In genomic region chr2:91119061-91119460, GRCm38 (mm10) we compare ENCODE assay signal across 19 mouse cellular contexts. TPM values are rescaled to one million over a fixed set of nuclear protein-coding genes. Genes with fewer than 3 reads are reported as not detected.
DNase-seq lines count a peak whose midpoint lies in the region; ATAC-seq lines count a peak whose summit lies in the region.
"Had no signal": no experiment of that assay in that cellular context is flagged by ENCODE, and none has a peak within 500 bp of the region (broad histone marks: within the 10 kb centered on the region; RNA-seq: fewer than 3 reads in every experiment).

No protein-coding gene starts in this region.

- H3K36me3 ChIP-seq in heart, embryonic 15.5 days = peaks cover 13% of the 10 kb centered on the region; the same call in 1 of the 2 replicates
- H3K36me3 ChIP-seq: forebrain, embryonic 12.5 days; hindbrain, embryonic 15.5 days; midbrain, embryonic 12.5 days had no signal

- H3K4me1 ChIP-seq in heart, embryonic 15.5 days (replicated peaks) = peaks cover 44% of the 10 kb centered on the region

- DNase-seq in heart, postnatal 25 days (ENCODE audit: low spot score) = no peak
- DNase-seq in cerebellum, adult 11-12 months = peak; percentile 90
- peak; percentile 88 for DNase-seq in cerebellum, adult 9-10 months
- DNase-seq in spleen, postnatal 14 days (ENCODE audit: low spot score in 2 of 2) = no peak
- DNase-seq in right cerebral cortex, postnatal 25 days = no peak
- DNase-seq: adrenal gland, postnatal 36 days; gastrocnemius, postnatal 36 days; layer of hippocampus, postnatal 36 days; lung, adult 18-20 months; lung, postnatal 4 days had no signal

- H3K9me3 ChIP-seq in heart, embryonic 15.5 days (replicated peaks) = no peaks in the 10 kb centered on the region
- H3K9me3 ChIP-seq: forebrain, embryonic 12.5 days; hindbrain, embryonic 15.5 days; midbrain, embryonic 12.5 days had no signal

- peak overlapping the region; percentile 71 for H3K4me2 ChIP-seq in heart, embryonic 15.5 days
- H3K4me2 ChIP-seq: forebrain, embryonic 12.5 days; hindbrain, embryonic 15.5 days; midbrain, embryonic 12.5 days had no signal

- H3K27ac ChIP-seq in heart, embryonic 15.5 days = peak overlapping the region; percentile 93
- H3K27ac ChIP-seq: forebrain, embryonic 12.5 days; hindbrain, embryonic 15.5 days; kidney, postnatal 0 days; midbrain, embryonic 12.5 days had no signal

- peak overlapping the region; percentile 82 for H3K9ac ChIP-seq in heart, embryonic 15.5 days
- H3K9ac ChIP-seq: forebrain, embryonic 12.5 days; hindbrain, embryonic 15.5 days; midbrain, embryonic 12.5 days had no signal

- peak overlapping the region; percentile 67 for H3K4me3 ChIP-seq in heart, embryonic 15.5 days
- H3K4me3 ChIP-seq: forebrain, embryonic 12.5 days; hindbrain, embryonic 15.5 days; midbrain, embryonic 12.5 days had no signal

- intact Hi-C loops in heart, postnatal 25 days (cut with DNase I) = loop anchor here (5.0 kb wide), 2 partner anchors 148 to 363 kb away; no protein-coding TSS in a partner anchor

- H3K27me3 ChIP-seq in heart, embryonic 15.5 days = no peaks in the 10 kb centered on the region

- 49% methylated on average over 19 of the region's 19 CpGs for WGBS in heart, embryonic 15.5 days

- ATAC-seq in heart, embryonic 15.5 days (replicated peaks; ENCODE audit: insufficient number of reproducible peaks, insufficient read depth, low FRiP score, low read depth) = no peak
- ATAC-seq in megakaryocyte, adult 5-6 weeks (ENCODE audit: poor library complexity, severe bottlenecking) = 0 out of 2 replicates have a peak, but pooled peaks have one; percentile 2
- ATAC-seq: intestine, embryonic 16.5 days had no signal

RNA-seq across cellular contexts. Expression of gene Mybpc3, which starts 1.1 kb away (rescaled TPM):
- polyA plus RNA-seq in heart, embryonic 15.5 days (2015; fragmentation: Nextera tagmentation; extraction: Ambion mirVana) = 909 and 937 TPM in 2 replicates
- 1,000 to 10,000 TPM; 1,615 to 1,699 TPM for total RNA-seq in heart, postnatal 25 days (2021)
- total RNA-seq in megakaryocyte, adult 5-6 weeks (2015) = 0.18 and 0.27 TPM in 2 replicates
- total RNA-seq in megakaryocyte, adult 5-6 weeks (2017) = 0.08 and 0.44 TPM in 2 replicates
- total RNA-seq: adrenal gland, postnatal 36 days; gastrocnemius, postnatal 36 days; liver, adult 2 months had no signal
- polyA plus RNA-seq: hindbrain, embryonic 15.5 days; intestine, embryonic 16.5 days; neural tube, embryonic 14.5 days had no signal

RNA-seq across cellular contexts. Expression of gene Spi1, which starts 36.9 kb away (rescaled TPM):
- polyA plus RNA-seq in heart, embryonic 15.5 days (2015; fragmentation: Nextera tagmentation; extraction: Ambion mirVana) = 3.9 and 8.6 TPM in 2 replicates
- total RNA-seq in heart, postnatal 25 days (2021) = 1 to 10 TPM; 3.7 to 4.3 TPM
- 348 and 384 TPM in 2 replicates for total RNA-seq in megakaryocyte, adult 5-6 weeks (2015)
- 253 and 295 TPM in 2 replicates for total RNA-seq in megakaryocyte, adult 5-6 weeks (2017)

RNA-seq across cellular contexts. Expression of gene Slc39a13, which starts 48.8 kb away (rescaled TPM):
- polyA plus RNA-seq in heart, embryonic 15.5 days (2015; fragmentation: Nextera tagmentation; extraction: Ambion mirVana) = 53.5 and 63.2 TPM in 2 replicates
- total RNA-seq in heart, postnatal 25 days (2021) = 10 to 100 TPM; 22.9 to 28.2 TPM
- total RNA-seq in megakaryocyte, adult 5-6 weeks (2015) = 8.4 and 15.6 TPM in 2 replicates
- total RNA-seq in megakaryocyte, adult 5-6 weeks (2017) = 6.5 and 10.9 TPM in 2 replicates

Comparison
In these comparisons a context has a peak if more than half of its experiments do, and no peak if none do; other contexts are left out.
1. DNase-seq: peak in cerebellum, adult 11-12 months (single experiment) and cerebellum, adult 9-10 months (single experiment); none in heart, postnatal 25 days (single experiment), spleen, postnatal 14 days (0 of 2) and right cerebral cortex, postnatal 25 days (single experiment).
2. RNA of gene Mybpc3, which starts 1.1 kb away (total RNA-seq): 1,615 to 1,699 TPM in heart, postnatal 25 days; 0.08 to 0.44 TPM in megakaryocyte, adult 5-6 weeks; every median in the first group is over 1,000 times any median in the second.
3. RNA of gene Spi1, which starts 36.9 kb away (total RNA-seq): 253 to 384 TPM in megakaryocyte, adult 5-6 weeks; 3.7 to 4.3 TPM in heart, postnatal 25 days; every median in the first group is over 10 times any median in the second.